Mouse (Mus musculus) layer of hippocampus, postnatal 36 days (tissue): Measurements from ENCODE around the gene Rin3. TPM values are rescaled to one million over a fixed set of nuclear protein-coding genes. Genes with fewer than 3 reads are reported as not detected.

Source experiments
- DNase-seq, 2 experiments: peaks; one replicate each; pipeline ENCODE4 v3.0.0; 2022
- total RNA-seq, 2 experiments: library from RNA; stranded (reverse); gene quantifications; 2 replicates each; pipeline ENCODE4 v1.2.3; 2021

The Rin3 gene
- total RNA-seq, 2 experiments from 2014 or later, result 2.1 to 4.3 TPM

- no peak for DNase-seq
These were observed 20.0 kb downstream of the Rin3 start for GRCm38 (mm10) chr12:102302831-102303351.

DNA sequence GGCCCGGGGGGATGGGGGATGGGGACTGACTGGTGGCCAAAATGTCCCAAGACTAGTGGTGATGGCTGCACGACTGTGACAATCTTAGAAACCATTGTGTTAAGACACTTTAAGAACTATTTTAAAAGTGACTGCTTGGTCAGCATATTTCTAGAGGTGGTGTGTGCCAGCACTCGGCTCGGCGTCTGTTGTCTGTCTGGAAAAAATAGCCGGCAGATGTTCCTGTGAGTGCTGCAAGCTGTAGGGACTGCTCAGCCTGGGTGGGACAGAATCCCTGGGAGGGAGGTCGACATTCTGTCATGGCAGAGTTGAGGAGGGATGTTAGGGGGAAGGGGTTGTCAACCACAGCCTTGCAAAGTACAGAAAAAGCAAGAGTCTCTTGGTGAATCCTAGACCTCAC lies 21.0 kb downstream of the Rin3 start:
- DNase-seq, result no peak

DNA sequence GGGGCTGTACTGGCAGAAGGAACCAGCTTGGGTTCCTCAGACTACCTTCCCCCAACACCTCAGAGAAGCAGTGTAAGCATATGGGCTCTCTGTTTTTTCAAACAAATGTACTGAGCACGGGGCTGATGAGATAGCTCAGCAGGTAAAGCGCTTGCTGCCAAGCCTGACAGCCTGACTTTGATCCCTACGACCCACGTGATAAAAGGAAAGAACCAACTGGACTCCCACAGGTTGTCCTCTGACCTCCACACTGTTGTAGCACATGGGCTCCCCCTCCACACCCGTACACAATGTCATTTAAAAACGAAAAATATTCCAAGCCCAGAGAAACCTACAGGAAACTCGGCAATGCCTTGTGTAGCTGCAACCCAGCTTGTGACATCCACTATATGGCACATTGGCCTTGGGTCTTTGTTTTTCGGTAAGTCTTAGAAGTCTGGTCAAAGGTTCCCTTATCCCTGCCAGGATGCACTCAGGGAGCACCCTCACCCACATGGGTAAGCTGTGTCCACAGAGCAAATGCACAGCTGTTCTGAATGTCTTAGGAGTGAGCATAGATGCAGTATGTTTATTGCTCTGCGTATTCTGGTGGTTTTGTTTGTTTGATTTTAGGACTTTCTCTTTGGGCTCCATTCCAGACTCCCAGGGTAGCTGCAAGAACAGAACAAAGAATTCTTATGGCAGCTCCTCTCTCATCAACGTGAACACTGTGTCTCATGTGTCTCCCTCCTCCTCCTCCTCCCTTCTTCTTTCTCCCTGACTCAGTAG lies 22.4 kb downstream of the Rin3 start:
- DNase-seq, result no peak

- DNase-seq, result no peak
These were observed 25.2 kb downstream of the Rin3 start for GRCm38 (mm10) chr12:102308001-102308456.

DNA sequence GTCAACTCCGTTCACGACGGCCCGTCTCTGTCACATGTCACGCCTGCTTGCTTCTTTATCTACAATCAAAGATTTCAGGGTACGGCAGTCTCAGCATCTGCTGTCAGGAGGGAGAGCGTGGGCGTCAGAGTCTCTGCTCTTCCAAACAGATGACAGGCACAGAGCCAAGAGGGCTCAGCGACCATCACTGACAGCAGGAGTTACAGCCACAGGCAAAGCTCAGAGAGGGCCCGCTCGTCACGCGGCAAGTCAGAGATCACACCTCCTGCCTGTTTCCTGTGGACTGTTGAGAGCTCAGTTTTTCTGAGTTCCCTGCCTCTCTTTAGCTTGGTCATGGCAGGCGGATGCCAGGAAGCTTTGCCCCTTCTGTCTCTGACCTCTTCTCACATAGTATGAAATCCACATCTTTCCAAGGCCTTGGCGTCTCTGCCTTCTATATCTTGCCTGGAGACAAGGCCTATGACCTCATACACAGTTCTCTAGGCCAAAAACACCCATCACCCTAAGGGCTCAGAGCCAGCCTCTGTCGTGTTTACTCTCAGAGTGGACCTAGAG lies 25.7 kb downstream of the Rin3 start:
- peak; percentile 57 to 66 for DNase-seq

DNA sequence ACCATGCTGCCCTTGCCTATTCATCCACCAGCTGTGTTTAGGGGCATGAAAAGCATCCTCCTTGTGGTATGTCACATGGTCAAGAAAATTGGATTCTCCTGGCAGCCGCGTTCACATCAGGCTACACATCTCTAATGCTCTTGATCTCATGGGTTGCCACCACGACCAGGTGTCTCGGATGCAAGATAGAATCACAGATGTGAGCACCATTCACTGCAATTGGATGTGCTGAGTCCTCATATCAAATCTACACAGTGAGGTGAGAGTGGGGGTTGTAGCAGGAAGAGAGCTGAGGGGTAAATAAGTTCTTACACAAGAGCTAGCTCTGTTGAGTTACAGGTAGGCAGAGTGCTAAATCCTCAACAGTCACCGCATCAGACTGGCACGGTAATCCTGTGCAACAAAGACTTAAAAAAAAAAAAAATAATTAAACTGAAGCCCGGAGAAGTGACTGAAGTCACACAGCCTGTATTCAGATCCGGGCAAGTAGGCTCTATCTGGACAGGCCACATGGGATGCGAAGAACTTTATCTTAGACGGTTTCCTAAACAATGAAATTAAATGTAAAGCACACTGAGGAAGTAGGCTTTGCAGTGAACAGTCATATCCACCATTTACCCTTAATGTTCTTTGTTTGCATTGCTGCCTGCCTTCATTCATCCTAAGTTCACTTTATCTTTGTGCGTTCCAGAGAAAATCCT lies 26.4 kb downstream of the Rin3 start:
- DNase-seq, result no peak

GRCm38 (mm10) chr12:102309800-102310195 lies 26.9 kb downstream of the Rin3 start:
- DNase-seq, result no peak

GRCm38 (mm10) chr12:102310261-102310660 lies 27.4 kb downstream of the Rin3 start:
- DNase-seq, result no peak

DNA sequence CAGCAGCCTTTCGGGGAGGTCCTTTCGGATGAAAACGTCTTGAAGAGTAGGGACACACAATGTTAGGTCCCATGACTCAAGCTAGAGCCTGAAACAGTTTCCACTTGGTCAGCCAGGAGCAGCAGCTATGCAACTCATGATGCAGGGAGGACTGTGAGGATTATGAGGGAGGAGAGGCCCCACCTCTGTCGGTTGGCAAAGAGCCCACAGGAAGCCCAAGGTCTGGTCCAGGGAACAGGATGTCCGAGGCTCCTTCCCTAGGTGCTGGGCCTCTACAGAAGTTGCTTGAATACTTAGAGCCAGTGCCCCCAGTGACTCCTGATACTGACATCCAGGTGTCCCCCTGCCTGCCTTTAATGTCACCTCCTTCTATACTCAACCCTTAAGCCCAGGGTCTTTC lies 28.6 kb downstream of the Rin3 start:
- no peak for DNase-seq

- DNase-seq, result no peak
These were observed 36.3 kb downstream of the Rin3 start for GRCm38 (mm10) chr12:102319150-102319549.

DNA sequence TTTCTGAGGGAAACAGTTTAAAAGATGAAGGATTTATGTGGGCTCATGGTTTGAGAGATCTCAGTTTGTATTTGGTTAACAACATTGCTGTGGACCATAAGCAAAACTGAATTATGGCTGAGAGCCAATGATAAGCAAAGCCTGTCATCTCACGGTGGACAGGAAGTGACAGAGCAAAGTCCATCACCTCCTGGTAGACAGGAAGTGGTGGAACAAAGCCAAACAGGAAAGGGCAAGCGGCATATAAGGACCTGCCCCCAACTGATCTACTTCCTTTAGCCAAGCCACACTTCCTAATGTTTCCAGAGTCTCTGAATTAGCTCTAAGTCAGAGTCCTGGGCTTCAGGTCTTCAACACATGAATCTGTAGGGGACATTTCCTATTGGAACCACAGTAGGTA lies 37.1 kb downstream of the Rin3 start:
- DNase-seq, result no peak

- no peak for DNase-seq
These were observed 37.5 kb downstream of the Rin3 start for GRCm38 (mm10) chr12:102320322-102320721.

GRCm38 (mm10) chr12:102321064-102321728 lies 38.3 kb downstream of the Rin3 start:
- DNase-seq, result no peak

DNA sequence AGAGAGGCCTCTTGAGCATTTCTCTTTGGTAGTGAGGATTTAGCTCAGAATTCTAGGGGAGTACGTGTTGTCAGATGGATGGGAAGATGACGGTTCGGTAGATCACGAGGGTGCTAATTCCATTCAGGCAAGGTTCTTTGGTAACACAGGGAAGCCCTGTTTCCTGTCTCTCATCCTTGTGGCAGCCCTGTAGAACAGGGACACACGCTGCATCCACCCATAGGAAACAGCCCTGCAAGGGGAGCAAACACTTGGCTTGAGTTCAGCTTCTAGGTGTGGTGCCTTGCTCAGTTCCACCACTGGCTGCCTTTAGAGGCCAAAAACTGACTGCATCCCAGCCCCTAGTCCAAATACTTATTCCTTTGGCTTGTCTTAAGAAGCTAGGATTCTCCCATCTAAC lies 39.0 kb downstream of the Rin3 start:
- DNase-seq, result no peak

DNA sequence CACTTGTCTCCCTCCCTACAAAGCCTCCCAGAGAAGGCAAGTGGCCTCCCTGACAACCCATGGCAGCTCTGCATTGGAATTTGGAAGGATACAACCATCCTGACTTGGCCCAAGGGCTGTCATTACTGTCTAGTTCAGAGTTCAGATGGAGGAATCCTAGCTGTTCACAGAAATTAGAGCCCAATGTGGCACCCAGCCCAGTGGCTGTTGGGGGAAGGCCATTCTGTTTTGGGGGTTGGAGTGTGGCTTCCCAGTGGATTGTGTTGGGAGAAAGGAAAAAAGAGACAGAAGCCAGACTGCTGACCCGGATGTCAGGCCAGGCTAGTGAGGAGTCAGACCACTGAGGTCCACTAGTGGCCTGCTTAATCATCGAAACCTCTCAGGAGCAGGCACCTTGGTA lies 40.5 kb downstream of the Rin3 start:
- no peak for DNase-seq

- no peak for DNase-seq
These were observed 41.5 kb downstream of the Rin3 start for GRCm38 (mm10) chr12:102324156-102324885.

- no peak for DNase-seq
These were observed 42.0 kb downstream of the Rin3 start for GRCm38 (mm10) chr12:102324886-102325220.

- no peak for DNase-seq
These were observed 44.0 kb downstream of the Rin3 start for GRCm38 (mm10) chr12:102326753-102327340.

GRCm38 (mm10) chr12:102327525-102327924 lies 44.7 kb downstream of the Rin3 start:
- no peak for DNase-seq

GRCm38 (mm10) chr12:102328090-102328489 lies 45.2 kb downstream of the Rin3 start:
- DNase-seq, result no peak

DNA sequence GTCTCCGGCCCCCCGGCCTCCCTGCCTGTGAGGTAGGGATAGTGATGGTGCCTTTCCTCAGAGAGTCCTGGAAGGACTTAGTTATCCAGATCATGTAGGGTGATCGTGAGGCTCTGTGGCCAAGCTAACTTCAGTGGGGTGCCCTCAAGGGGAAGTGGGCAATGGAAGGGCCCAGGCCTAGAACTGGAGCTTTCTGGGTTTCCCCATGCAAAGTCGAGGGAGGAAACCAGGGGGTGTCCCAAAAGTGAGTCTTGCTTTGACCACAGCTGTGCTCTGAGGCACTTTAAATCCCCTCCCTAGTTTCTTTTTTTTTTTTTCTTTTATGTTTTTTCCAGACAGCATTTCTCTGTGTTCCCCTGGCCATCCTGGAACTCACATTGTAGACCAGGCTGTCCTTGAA lies 47.3 kb downstream of the Rin3 start:
- DNase-seq, result no peak

DNA sequence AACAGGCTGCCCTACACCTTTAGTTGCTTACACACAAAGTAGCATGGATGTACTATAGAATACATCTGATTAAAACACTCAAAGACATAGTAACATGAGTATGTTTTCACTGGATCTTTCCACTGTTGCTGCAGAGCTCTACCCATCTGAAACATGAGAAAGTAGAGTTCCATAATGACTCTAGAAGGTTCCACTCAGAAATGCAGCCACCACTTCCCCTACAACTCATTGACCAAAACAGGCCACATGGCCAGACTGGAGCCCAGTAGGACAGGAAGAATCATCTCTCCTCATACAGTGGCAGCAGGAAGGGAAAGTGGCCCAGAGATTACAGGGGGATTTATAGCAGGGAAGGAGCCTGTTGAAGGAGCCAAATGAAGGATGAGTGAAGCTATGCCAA lies 47.9 kb downstream of the Rin3 start:
- DNase-seq, result no peak
